Mouse (Mus musculus) small intestine, adult 2 months (tissue): Measurements from ENCODE around the gene Tigd3.

Source experiments
- CTCF ChIP-seq: fragments of 200-500 bp; IDR thresholded peaks from 2 replicates; pipeline ENCODE4 v1.5.1; 2012; ENCODE audit warnings: low read depth, mild to moderate bottlenecking, control low read depth, inconsistent platforms, low read length, moderate library complexity, mixed read lengths; ENCODE audit not compliant: insufficient replicate concordance, insufficient read length; ENCODE audit errors: extremely low read depth
- POLR2A ChIP-seq: fragments of 200-500 bp; IDR thresholded peaks from 2 replicates; pipeline ENCODE4 v1.6.1; 2012; ENCODE audit warnings: low read depth, mild to moderate bottlenecking, control low read depth, inconsistent platforms, low read length, moderate library complexity

GRCm38 (mm10) chr19:5864710-5865398, 29.1 kb downstream of the Tigd3 start:
- TF ChIP-seq POLR2A = no peak
- TF ChIP-seq CTCF = no peak
